Mouse (Mus musculus): ENCODE results near the gene Mast1.

GRCm38 (mm10) chr8:84913502-84913900 lies 23.7 kb downstream of the Mast1 start:
- TF ChIP-seq CTCF (conservative IDR thresholded peaks at IDR 0.05 in 1 of 2, IDR thresholded peaks at IDR 0.05 in 1 of 2; ENCODE audit: low read depth in 2 of 2, low read length in 2 of 2): no peak
- no peak for TF ChIP-seq NELFE (IDR thresholded peaks at IDR 0.05; ENCODE audit: low read depth, low read length)
- TF ChIP-seq MYC (IDR thresholded peaks at IDR 0.05; ENCODE audit: low read depth, low read length): no peak
- no peak for TF ChIP-seq BHLHE40 (IDR thresholded peaks at IDR 0.05; ENCODE audit: low read depth, low read length)
- TF ChIP-seq USF2 (conservative IDR thresholded peaks at IDR 0.05; ENCODE audit: low read depth, low read length): no peak
- no peak for TF ChIP-seq TCF12 (IDR thresholded peaks at IDR 0.05; ENCODE audit: low read depth, low read length)

Data from CH12.LX (cell line).